Mouse (Mus musculus) c-Kit-positive CD71-positive TER-119-positive erythroid progenitor cells, embryonic 14.5 days (primary cell): ENCODE measurements around the gene Lonrf2.
A peak's percentile ranks its signal among the peaks of the same experiment; 100 is the strongest.

Experiments used
- DNase-seq: peaks from one replicate; pipeline ENCODE4 v3.0.0-alpha.2; 2013; ENCODE audit warnings: low spot score

Lonrf2 gene

GRCm38 (mm10) chr1:38836477-38836872, at the start of gene Lonrf2:
TSS of gene Lonrf2 (minus strand) at chr1:38836711.
- DNase-seq = no peak

GRCm38 (mm10) chr1:38885956-38886355, 49.4 kb upstream of the Lonrf2 start:
- no peak for DNase-seq

- DNase-seq = no peak
Measured at GRCm38 (mm10) chr1:38883766-38884165, 47.3 kb upstream of the Lonrf2 start.

- no peak for DNase-seq
Measured at GRCm38 (mm10) chr1:38882746-38883145, 46.2 kb upstream of the Lonrf2 start.

GRCm38 (mm10) chr1:38881366-38881765, 44.9 kb upstream of the Lonrf2 start:
- DNase-seq = no peak

GRCm38 (mm10) chr1:38876671-38877382, 40.3 kb upstream of the Lonrf2 start:
- DNase-seq = no peak

GRCm38 (mm10) chr1:38873911-38874310, 37.4 kb upstream of the Lonrf2 start:
- DNase-seq = no peak

- DNase-seq = no peak
Measured at GRCm38 (mm10) chr1:38871834-38872233, 35.3 kb upstream of the Lonrf2 start.

- no peak for DNase-seq
Measured at GRCm38 (mm10) chr1:38869398-38870195, 33.1 kb upstream of the Lonrf2 start.

GRCm38 (mm10) chr1:38866242-38866641, 29.7 kb upstream of the Lonrf2 start:
- DNase-seq = no peak

- DNase-seq = no peak
Measured at GRCm38 (mm10) chr1:38864341-38864740, 27.8 kb upstream of the Lonrf2 start.

GRCm38 (mm10) chr1:38862213-38862612, 25.7 kb upstream of the Lonrf2 start:
- no peak for DNase-seq

- DNase-seq = no peak
Measured at GRCm38 (mm10) chr1:38860867-38861524, 24.5 kb upstream of the Lonrf2 start.

GRCm38 (mm10) chr1:38860207-38860606, 23.7 kb upstream of the Lonrf2 start:
- DNase-seq = no peak

- peak; percentile 25 for DNase-seq
Measured at GRCm38 (mm10) chr1:38856196-38856595, 19.7 kb upstream of the Lonrf2 start.

GRCm38 (mm10) chr1:38852250-38852649, 15.7 kb upstream of the Lonrf2 start:
- DNase-seq = no peak

GRCm38 (mm10) chr1:38850650-38851049, 14.1 kb upstream of the Lonrf2 start:
- DNase-seq = no peak

GRCm38 (mm10) chr1:38848451-38849289, 12.2 kb upstream of the Lonrf2 start:
- no peak for DNase-seq

- no peak for DNase-seq
Measured at GRCm38 (mm10) chr1:38847975-38848374, 11.5 kb upstream of the Lonrf2 start.

- no peak for DNase-seq
Measured at GRCm38 (mm10) chr1:38843275-38843674, 6.8 kb upstream of the Lonrf2 start.

- no peak for DNase-seq
Measured at GRCm38 (mm10) chr1:38842861-38843260, 6.3 kb upstream of the Lonrf2 start.

GRCm38 (mm10) chr1:38839944-38840343, 3.4 kb upstream of the Lonrf2 start:
- DNase-seq = no peak
